Mouse (Mus musculus): ENCODE measurements around the gene Slc15a5. TPM values are rescaled to one million over a fixed set of nuclear protein-coding genes. Genes with fewer than 3 reads are reported as not detected.

Gene Slc15a5
- polyA plus RNA-seq, 2 experiments: not detected

DNA sequence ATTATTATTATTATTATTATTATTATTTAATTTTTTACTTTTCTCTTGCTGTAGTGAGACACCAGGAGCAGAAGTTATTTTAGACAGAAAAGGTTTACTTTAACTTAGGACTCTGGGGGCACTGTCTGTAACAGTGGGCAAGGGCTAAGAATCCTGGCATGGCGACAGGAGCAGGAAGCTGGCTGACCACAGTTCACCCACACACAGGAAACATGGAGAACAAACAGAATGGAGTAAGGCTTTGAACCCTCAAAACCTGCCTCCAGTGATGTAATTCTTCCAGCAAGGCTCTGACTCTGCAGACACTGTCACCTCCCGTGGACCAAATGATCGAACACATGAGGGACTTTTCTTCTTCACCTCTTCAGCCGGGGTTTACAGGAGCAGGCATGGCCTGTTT is 37.9 kb downstream of the Slc15a5 start:
- H3K27ac ChIP-seq: no peak overlapping the region
- no peaks in the 10 kb centered on the region for H3K4me1 ChIP-seq (replicated peaks; ENCODE audit: control insufficient read depth in 2 of 2, insufficient read depth in 2 of 2, low read length in 1 of 2)
- H3K4me3 ChIP-seq (ENCODE audit: insufficient read depth in 1 of 2, low read depth in 2 of 2, low read length in 2 of 2): no peak overlapping the region
- H3K9ac ChIP-seq (replicated peaks): no peak overlapping the region
- TF ChIP-seq CTCF (IDR thresholded peaks at IDR 0.05; ENCODE audit: low read depth): no peak
- no peaks in the 10 kb centered on the region for H3K36me3 ChIP-seq (replicated peaks; ENCODE audit: control insufficient read depth, insufficient read depth, low read depth)
- ATAC-seq (ENCODE audit: insufficient read depth) (no peak), DNase-seq (ENCODE audit: low read depth in 3 of 3, low spot score in 3 of 3) (no peak)
- H3K27me3 ChIP-seq (ENCODE audit: control insufficient read depth, insufficient read depth, low read length): no peaks in the 10 kb centered on the region
- no peaks in the 10 kb centered on the region for H3K9me3 ChIP-seq (ENCODE audit: control insufficient read depth, low read length)
- H3K4me2 ChIP-seq (ENCODE audit: low read depth): no peak overlapping the region
- 43% methylated on average over 4 of the region's 4 CpGs for WGBS (ENCODE audit: insufficient replicate concordance)

DNA sequence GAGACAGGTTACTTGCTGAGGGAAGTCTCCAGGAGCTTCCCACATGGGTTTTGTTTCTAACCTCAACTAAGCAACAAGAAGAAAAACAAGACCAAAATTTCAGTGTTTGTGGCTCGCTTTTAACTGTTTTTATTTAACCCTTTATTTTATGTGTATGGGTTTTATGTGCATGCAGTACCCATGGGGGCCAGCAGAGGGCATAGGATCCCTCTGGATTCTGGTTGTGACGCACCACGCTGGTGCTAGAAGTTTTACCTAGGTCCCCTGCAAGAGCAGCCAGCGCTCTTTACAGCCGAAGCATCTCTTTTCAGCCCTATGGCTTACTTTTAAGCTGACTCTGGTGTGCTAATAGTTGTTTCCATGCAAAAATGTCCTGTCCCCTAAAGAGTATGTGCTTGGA is 42.1 kb downstream of the Slc15a5 start:
- ATAC-seq (ENCODE audit: insufficient read depth) (no peak), DNase-seq (ENCODE audit: low read depth in 3 of 3, low spot score in 3 of 3) (no peak)
- H3K27ac ChIP-seq: no peak overlapping the region
- no peak overlapping the region for H3K4me2 ChIP-seq (ENCODE audit: low read depth)
- H3K9ac ChIP-seq (replicated peaks): no peak overlapping the region
- 72% methylated on average over 5 of the region's 5 CpGs for WGBS (ENCODE audit: insufficient replicate concordance)
- H3K4me1 ChIP-seq (replicated peaks; ENCODE audit: control insufficient read depth in 2 of 2, insufficient read depth in 2 of 2, low read length in 1 of 2): no peaks in the 10 kb centered on the region
- H3K9me3 ChIP-seq (ENCODE audit: control insufficient read depth, low read length): no peaks in the 10 kb centered on the region
- H3K27me3 ChIP-seq (ENCODE audit: control insufficient read depth, insufficient read depth, low read length): no peaks in the 10 kb centered on the region
- no peaks in the 10 kb centered on the region for H3K36me3 ChIP-seq (replicated peaks; ENCODE audit: control insufficient read depth, insufficient read depth, low read depth)
- H3K4me3 ChIP-seq (ENCODE audit: insufficient read depth in 1 of 2, low read depth in 2 of 2, low read length in 2 of 2): no peak overlapping the region
- TF ChIP-seq EP300 (IDR thresholded peaks at IDR 0.05; ENCODE audit: low read depth) (no peak), CTCF (IDR thresholded peaks at IDR 0.05; ENCODE audit: low read depth) (peak; percentile 60)

DNA sequence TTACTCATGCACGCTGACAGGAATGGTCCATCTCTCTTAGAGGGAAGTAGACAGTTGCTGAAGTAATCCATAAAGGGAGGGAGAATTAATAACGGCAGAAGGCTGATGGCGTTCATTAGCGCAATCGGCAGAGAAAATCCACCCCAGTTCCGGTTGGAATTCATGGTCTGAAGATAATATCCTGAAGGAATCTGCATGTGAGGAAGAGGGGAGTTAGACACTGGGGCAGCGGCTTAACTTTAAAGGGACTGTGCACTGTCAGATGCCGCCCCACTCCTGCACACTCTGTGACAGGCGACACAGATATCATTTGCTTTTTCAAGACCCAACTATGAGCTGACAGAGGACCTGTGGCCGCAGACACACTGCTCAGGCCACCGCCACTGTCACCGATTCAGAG is 42.8 kb downstream of the Slc15a5 start:
- no peaks in the 10 kb centered on the region for H3K36me3 ChIP-seq (replicated peaks; ENCODE audit: control insufficient read depth, insufficient read depth, low read depth)
- TF ChIP-seq CTCF (IDR thresholded peaks at IDR 0.05; ENCODE audit: low read depth) (no peak), EP300 (IDR thresholded peaks at IDR 0.05; ENCODE audit: low read depth) (no peak)
- H3K27me3 ChIP-seq (ENCODE audit: control insufficient read depth, insufficient read depth, low read length): no peaks in the 10 kb centered on the region
- H3K4me1 ChIP-seq (replicated peaks; ENCODE audit: control insufficient read depth in 2 of 2, insufficient read depth in 2 of 2, low read length in 1 of 2): no peaks in the 10 kb centered on the region
- H3K4me3 ChIP-seq (ENCODE audit: insufficient read depth in 1 of 2, low read depth in 2 of 2, low read length in 2 of 2): no peak overlapping the region
- DNase-seq (ENCODE audit: low read depth in 3 of 3, low spot score in 3 of 3) (no peak), ATAC-seq (ENCODE audit: insufficient read depth) (no peak)
- no peaks in the 10 kb centered on the region for H3K9me3 ChIP-seq (ENCODE audit: control insufficient read depth, low read length)
- no peak overlapping the region for H3K4me2 ChIP-seq (ENCODE audit: low read depth)
- H3K9ac ChIP-seq (replicated peaks): no peak overlapping the region
- WGBS (ENCODE audit: insufficient replicate concordance): 76% methylated on average over 12 of the region's 12 CpGs
- no peak overlapping the region for H3K27ac ChIP-seq

DNA sequence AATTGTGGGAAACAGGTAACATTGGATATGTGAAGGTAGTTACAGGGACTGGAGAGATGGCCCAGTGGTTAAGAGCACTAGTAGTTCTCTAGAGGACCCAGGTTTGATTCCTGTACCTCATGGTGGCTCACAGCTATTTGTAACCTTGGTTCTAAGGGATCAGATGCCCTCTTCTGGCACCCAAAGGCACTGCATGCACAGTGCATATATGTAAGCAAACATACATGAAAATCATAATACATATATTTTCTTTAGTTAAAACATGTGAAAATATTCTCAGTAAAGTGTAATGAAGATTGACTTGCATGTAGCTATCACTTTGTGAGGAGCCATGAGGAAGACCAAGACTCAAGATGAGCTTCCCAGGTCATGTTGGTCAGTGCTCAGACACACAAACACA is 62.8 kb downstream of the Slc15a5 start:
- Histone ChIP-seq H3K27me3 (ENCODE audit: control insufficient read depth, insufficient read depth, low read length) (no peaks in the 10 kb centered on the region), H3K4me1 (replicated peaks; ENCODE audit: control insufficient read depth in 2 of 2, insufficient read depth in 2 of 2, low read length in 1 of 2) (no peaks in the 10 kb centered on the region), H3K4me2 (ENCODE audit: low read depth) (no peak overlapping the region), H3K4me3 (ENCODE audit: insufficient read depth in 1 of 2, low read depth in 2 of 2, low read length in 2 of 2) (no peak overlapping the region), H3K27ac (no peak overlapping the region), H3K9ac (replicated peaks) (no peak overlapping the region), H3K9me3 (ENCODE audit: control insufficient read depth, low read length) (no peaks in the 10 kb centered on the region), H3K36me3 (replicated peaks; ENCODE audit: control insufficient read depth, insufficient read depth, low read depth) (no peaks in the 10 kb centered on the region)
- DNase-seq (ENCODE audit: low read depth in 3 of 3, low spot score in 3 of 3) (no peak), ATAC-seq (ENCODE audit: insufficient read depth) (no peak)
- TF ChIP-seq EP300 (IDR thresholded peaks at IDR 0.05; ENCODE audit: low read depth) (no peak), CTCF (IDR thresholded peaks at IDR 0.05; ENCODE audit: low read depth) (no peak)

DNA sequence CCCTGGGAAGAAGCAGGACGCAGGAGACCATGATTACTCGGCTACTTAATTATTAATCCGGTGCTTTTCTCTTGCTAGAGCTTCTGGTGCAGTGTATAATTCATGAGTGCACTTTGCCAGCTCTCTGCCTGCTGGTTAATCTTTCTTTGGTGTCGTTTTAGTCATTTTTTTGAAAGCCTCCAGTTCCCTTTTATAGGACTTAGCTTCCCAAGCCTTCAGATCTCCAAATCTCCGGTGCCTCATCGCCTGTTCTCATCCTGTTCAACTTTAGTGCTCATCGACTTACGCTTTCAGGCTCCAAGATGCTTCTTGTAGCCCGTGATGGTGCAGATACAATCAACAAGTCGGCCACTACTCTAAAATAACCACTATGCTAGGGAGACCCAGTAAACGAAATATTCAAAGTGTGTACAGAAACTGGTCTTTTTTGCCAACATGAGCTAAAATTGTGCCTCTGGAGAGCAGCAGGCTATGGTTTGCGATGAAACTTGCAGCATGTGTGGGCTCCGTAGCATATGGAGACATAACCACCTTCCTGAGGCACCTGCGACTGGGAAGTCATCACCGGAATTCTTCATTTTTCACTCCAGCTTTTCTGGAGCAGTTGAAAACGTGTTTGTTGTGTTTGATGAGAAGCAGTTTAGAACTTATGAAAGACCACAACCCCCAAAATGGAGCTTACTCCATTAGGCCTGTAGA is 64.6 kb downstream of the Slc15a5 start:
- Histone ChIP-seq H3K4me2 (ENCODE audit: low read depth) (no peak overlapping the region), H3K4me3 (ENCODE audit: insufficient read depth in 1 of 2, low read depth in 2 of 2, low read length in 2 of 2) (no peak overlapping the region), H3K36me3 (replicated peaks; ENCODE audit: control insufficient read depth, insufficient read depth, low read depth) (no peaks in the 10 kb centered on the region), H3K4me1 (replicated peaks; ENCODE audit: control insufficient read depth in 2 of 2, insufficient read depth in 2 of 2, low read length in 1 of 2) (no peaks in the 10 kb centered on the region), H3K27me3 (ENCODE audit: control insufficient read depth, insufficient read depth, low read length) (no peaks in the 10 kb centered on the region), H3K9ac (replicated peaks) (no peak overlapping the region), H3K27ac (no peak overlapping the region), H3K9me3 (ENCODE audit: control insufficient read depth, low read length) (no peaks in the 10 kb centered on the region)
- TF ChIP-seq CTCF (IDR thresholded peaks at IDR 0.05; ENCODE audit: low read depth): no peak
- no peak for TF ChIP-seq EP300 (IDR thresholded peaks at IDR 0.05; ENCODE audit: low read depth)
- DNase-seq (ENCODE audit: low read depth in 3 of 3, low spot score in 3 of 3): no peak
- 67% methylated on average over 16 of the region's 16 CpGs for WGBS (ENCODE audit: insufficient replicate concordance)
- no peak for ATAC-seq (ENCODE audit: insufficient read depth)
